Mouse (Mus musculus): ENCODE data around the gene Shpk.

Gene Shpk

GRCm38 (mm10) chr11:73177895-73178294 is 21.4 kb upstream of the Shpk start:
- no peaks in the 10 kb centered on the region for H3K36me3 ChIP-seq (ENCODE audit: control insufficient read depth, insufficient read depth, low read length, poor library complexity, severe bottlenecking)
- peak; percentile 28 for DNase-seq (ENCODE audit: low read depth, low spot score)
- no peaks in the 10 kb centered on the region for H3K27me3 ChIP-seq (ENCODE audit: control insufficient read depth, insufficient read depth, low read length, poor library complexity, severe bottlenecking)

GRCm38 (mm10) chr11:73185872-73186615 is 13.2 kb upstream of the Shpk start:
- DNase-seq (ENCODE audit: low read depth, low spot score), result no peak
- Histone ChIP-seq H3K27me3 (ENCODE audit: control insufficient read depth, insufficient read depth, low read length, poor library complexity, severe bottlenecking) (no peaks in the 10 kb centered on the region), H3K36me3 (ENCODE audit: control insufficient read depth, insufficient read depth, low read length, poor library complexity, severe bottlenecking) (peaks cover 5% of the 10 kb centered on the region; the same call in 1 of the 2 replicates)

- no peaks in the 10 kb centered on the region for H3K27me3 ChIP-seq (ENCODE audit: control insufficient read depth, insufficient read depth, low read length, poor library complexity, severe bottlenecking)
- DNase-seq (ENCODE audit: low read depth, low spot score), result no peak
- peaks cover 5% of the 10 kb centered on the region for H3K36me3 ChIP-seq (ENCODE audit: control insufficient read depth, insufficient read depth, low read length, poor library complexity, severe bottlenecking)
These were observed 12.0 kb upstream of the Shpk start for GRCm38 (mm10) chr11:73187231-73187630.

- no peaks in the 10 kb centered on the region for H3K27me3 ChIP-seq (ENCODE audit: control insufficient read depth, insufficient read depth, low read length, poor library complexity, severe bottlenecking)
- no peak for DNase-seq (ENCODE audit: low read depth, low spot score)
- peaks cover 3% of the 10 kb centered on the region; the same call in 1 of the 2 replicates for H3K36me3 ChIP-seq (ENCODE audit: control insufficient read depth, insufficient read depth, low read length, poor library complexity, severe bottlenecking)
These were observed 6.2 kb upstream of the Shpk start for GRCm38 (mm10) chr11:73193047-73193446.

GRCm38 (mm10) chr11:73194444-73194843 is 4.8 kb upstream of the Shpk start:
- DNase-seq (ENCODE audit: low read depth, low spot score), result no peak
- Histone ChIP-seq H3K36me3 (ENCODE audit: control insufficient read depth, insufficient read depth, low read length, poor library complexity, severe bottlenecking) (peaks cover 2% of the 10 kb centered on the region; the same call in 1 of the 2 replicates), H3K27me3 (ENCODE audit: control insufficient read depth, insufficient read depth, low read length, poor library complexity, severe bottlenecking) (no peaks in the 10 kb centered on the region)

GRCm38 (mm10) chr11:73198190-73198589 is 1.1 kb upstream of the Shpk start:
- no peaks in the 10 kb centered on the region for H3K27me3 ChIP-seq (ENCODE audit: control insufficient read depth, insufficient read depth, low read length, poor library complexity, severe bottlenecking)
- 0 out of 2 replicates have a peak, but pooled peaks cover 2% of the 10 kb centered on the region for H3K36me3 ChIP-seq (ENCODE audit: control insufficient read depth, insufficient read depth, low read length, poor library complexity, severe bottlenecking)
- DNase-seq (ENCODE audit: low read depth, low spot score), result no peak

GRCm38 (mm10) chr11:73198603-73199229 is 544 bp upstream of the Shpk start, which contains the start of gene Ctns:
Gene Ctns (minus strand): TSS chr11:73199042.
- Histone ChIP-seq H3K27me3 (ENCODE audit: control insufficient read depth, insufficient read depth, low read length, poor library complexity, severe bottlenecking) (no peaks in the 10 kb centered on the region), H3K36me3 (ENCODE audit: control insufficient read depth, insufficient read depth, low read length, poor library complexity, severe bottlenecking) (0 out of 2 replicates have a peak, but pooled peaks cover 2% of the 10 kb centered on the region)
- DNase-seq (ENCODE audit: low read depth, low spot score), result peak; percentile 90

GRCm38 (mm10) chr11:73199879-73200278 is 619 bp downstream of the Shpk start:
- no peaks in the 10 kb centered on the region for H3K36me3 ChIP-seq (ENCODE audit: control insufficient read depth, insufficient read depth, low read length, poor library complexity, severe bottlenecking)
- DNase-seq (ENCODE audit: low read depth, low spot score), result peak; percentile 66

GRCm38 (mm10) chr11:73201021-73201420 is 1.8 kb downstream of the Shpk start:
- Histone ChIP-seq H3K36me3 (ENCODE audit: control insufficient read depth, insufficient read depth, low read length, poor library complexity, severe bottlenecking) (no peaks in the 10 kb centered on the region), H3K27me3 (ENCODE audit: control insufficient read depth, insufficient read depth, low read length, poor library complexity, severe bottlenecking) (no peaks in the 10 kb centered on the region)
- no peak for DNase-seq (ENCODE audit: low read depth, low spot score)

More at GRCm38 (mm10) chr11:73199879-73200278, 619 bp downstream of the Shpk start:
- H3K27me3 ChIP-seq (ENCODE audit: control insufficient read depth, insufficient read depth, low read length, poor library complexity, severe bottlenecking), result no peaks in the 10 kb centered on the region

GRCm38 (mm10) chr11:73201597-73201996 is 2.3 kb downstream of the Shpk start:
- no peaks in the 10 kb centered on the region for H3K36me3 ChIP-seq (ENCODE audit: control insufficient read depth, insufficient read depth, low read length, poor library complexity, severe bottlenecking)
- DNase-seq (ENCODE audit: low read depth, low spot score), result no peak

GRCm38 (mm10) chr11:73203895-73204294 is 4.6 kb downstream of the Shpk start:
- no peak for DNase-seq (ENCODE audit: low read depth, low spot score)
- H3K27me3 ChIP-seq (ENCODE audit: control insufficient read depth, insufficient read depth, low read length, poor library complexity, severe bottlenecking), result no peaks in the 10 kb centered on the region

More at GRCm38 (mm10) chr11:73201597-73201996, 2.3 kb downstream of the Shpk start:
- H3K27me3 ChIP-seq (ENCODE audit: control insufficient read depth, insufficient read depth, low read length, poor library complexity, severe bottlenecking), result no peaks in the 10 kb centered on the region

GRCm38 (mm10) chr11:73205194-73205593 is 5.9 kb downstream of the Shpk start:
- no peaks in the 10 kb centered on the region for H3K36me3 ChIP-seq (ENCODE audit: control insufficient read depth, insufficient read depth, low read length, poor library complexity, severe bottlenecking)
- no peaks in the 10 kb centered on the region for H3K27me3 ChIP-seq (ENCODE audit: control insufficient read depth, insufficient read depth, low read length, poor library complexity, severe bottlenecking)
- DNase-seq (ENCODE audit: low read depth, low spot score), result no peak

More at GRCm38 (mm10) chr11:73203895-73204294, 4.6 kb downstream of the Shpk start:
- no peaks in the 10 kb centered on the region for H3K36me3 ChIP-seq (ENCODE audit: control insufficient read depth, insufficient read depth, low read length, poor library complexity, severe bottlenecking)

GRCm38 (mm10) chr11:73207621-73208020 is 8.4 kb downstream of the Shpk start:
- H3K27me3 ChIP-seq (ENCODE audit: control insufficient read depth, insufficient read depth, low read length, poor library complexity, severe bottlenecking), result no peaks in the 10 kb centered on the region
- peak; percentile 36 for DNase-seq (ENCODE audit: low read depth, low spot score)
- no peaks in the 10 kb centered on the region for H3K36me3 ChIP-seq (ENCODE audit: control insufficient read depth, insufficient read depth, low read length, poor library complexity, severe bottlenecking)

GRCm38 (mm10) chr11:73213956-73214355 is 14.7 kb downstream of the Shpk start:
- DNase-seq (ENCODE audit: low read depth, low spot score), result no peak
- Histone ChIP-seq H3K27me3 (ENCODE audit: control insufficient read depth, insufficient read depth, low read length, poor library complexity, severe bottlenecking) (no peaks in the 10 kb centered on the region), H3K36me3 (ENCODE audit: control insufficient read depth, insufficient read depth, low read length, poor library complexity, severe bottlenecking) (no peaks in the 10 kb centered on the region)

- H3K36me3 ChIP-seq (ENCODE audit: control insufficient read depth, insufficient read depth, low read length, poor library complexity, severe bottlenecking), result no peaks in the 10 kb centered on the region; the same call in 1 of the 2 replicates
- no peak for DNase-seq (ENCODE audit: low read depth, low spot score)
- no peaks in the 10 kb centered on the region for H3K27me3 ChIP-seq (ENCODE audit: control insufficient read depth, insufficient read depth, low read length, poor library complexity, severe bottlenecking)
These were observed 20.4 kb downstream of the Shpk start for GRCm38 (mm10) chr11:73219671-73220070.
